Mouse (Mus musculus): ENCODE results near the gene Klf6. TPM values are rescaled to one million over a fixed set of nuclear protein-coding genes. Genes with fewer than 3 reads are reported as not detected.

Klf6 gene
- polyA plus RNA-seq, 1 experiment from 2014 or later: 50.3 TPM

DNA sequence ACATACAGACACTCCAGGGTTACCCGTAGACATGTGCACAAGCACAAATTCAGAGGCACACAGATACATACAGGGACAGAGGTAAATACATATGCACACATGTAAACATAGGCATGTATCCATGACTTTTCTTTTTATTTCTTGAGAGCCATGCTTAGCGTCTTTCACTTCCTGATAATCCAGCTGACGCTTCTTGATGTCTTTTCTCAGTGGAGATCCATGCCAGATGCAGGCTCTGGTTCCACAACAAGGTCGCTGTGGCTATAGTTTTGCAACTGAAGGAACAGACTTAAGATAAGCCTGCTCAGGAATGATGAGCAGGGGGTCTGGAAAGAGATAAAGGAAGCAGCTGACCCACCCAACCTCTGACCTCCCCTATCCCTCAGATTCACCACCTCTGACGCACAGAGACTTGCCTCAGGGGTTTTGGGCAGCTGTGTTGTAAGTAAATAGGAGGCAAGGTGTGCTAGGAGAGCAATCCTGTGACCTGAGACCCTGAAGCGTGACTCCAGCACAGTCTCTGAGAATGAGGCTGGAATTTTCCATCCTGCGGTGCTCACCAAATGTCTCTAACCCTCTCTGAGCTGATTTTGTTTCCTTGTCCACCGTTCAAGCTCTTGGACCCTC, 37.0 kb upstream of the Klf6 start:
- ATAC-seq (replicated peaks; ENCODE audit: low FRiP score, low read depth) (0 out of 2 replicates have a peak, but pooled peaks have one; percentile 40), DNase-seq (ENCODE audit: low spot score) (no peak)
- Histone ChIP-seq H3K4me1 (replicated peaks; ENCODE audit: insufficient read depth, low read length) (no peaks in the 10 kb centered on the region), H3K27me3 (ENCODE audit: insufficient read depth, low read length) (no peaks in the 10 kb centered on the region), H3K9ac (ENCODE audit: low read depth, low read length) (no peak overlapping the region), H3K27ac (no peak overlapping the region), H3K36me3 (ENCODE audit: insufficient read depth, low read length) (no peaks in the 10 kb centered on the region), H3K9me3 (replicated peaks; ENCODE audit: low read length) (no peaks in the 10 kb centered on the region), H3K4me2 (ENCODE audit: low read length) (no peak overlapping the region), H3K4me3 (replicated peaks; ENCODE audit: low read depth, low read length) (no peak overlapping the region)
- no peak for TF ChIP-seq CTCF (IDR thresholded peaks at IDR 0.05; ENCODE audit: low read depth)
- WGBS: 77% methylated on average over 8 of the region's 8 CpGs

GRCm38 (mm10) chr13:5826170-5826827, 35.0 kb upstream of the Klf6 start:
- no peaks in the 10 kb centered on the region for H3K36me3 ChIP-seq (ENCODE audit: insufficient read depth, low read length)
- DNase-seq (ENCODE audit: low spot score): no peak
- H3K4me3 ChIP-seq (replicated peaks; ENCODE audit: low read depth, low read length): no peak overlapping the region
- H3K9me3 ChIP-seq (replicated peaks; ENCODE audit: low read length): no peaks in the 10 kb centered on the region
- WGBS: 34% methylated on average over 9 of the region's 9 CpGs
- no peak overlapping the region for H3K9ac ChIP-seq (ENCODE audit: low read depth, low read length)
- no peaks in the 10 kb centered on the region for H3K4me1 ChIP-seq (replicated peaks; ENCODE audit: insufficient read depth, low read length)
- H3K4me2 ChIP-seq (ENCODE audit: low read length): no peak overlapping the region
- H3K27ac ChIP-seq: no peak overlapping the region
- no peak for TF ChIP-seq CTCF (IDR thresholded peaks at IDR 0.05; ENCODE audit: low read depth)
- no peaks in the 10 kb centered on the region for H3K27me3 ChIP-seq (ENCODE audit: insufficient read depth, low read length)
- ATAC-seq (replicated peaks; ENCODE audit: low FRiP score, low read depth): peak; percentile 36; the same call in 1 of the 2 replicates

GRCm38 (mm10) chr13:5831976-5832375, 29.3 kb upstream of the Klf6 start:
- Histone ChIP-seq H3K9ac (ENCODE audit: low read depth, low read length) (no peak overlapping the region), H3K36me3 (ENCODE audit: insufficient read depth, low read length) (no peaks in the 10 kb centered on the region), H3K4me1 (replicated peaks; ENCODE audit: insufficient read depth, low read length) (no peaks in the 10 kb centered on the region), H3K27me3 (ENCODE audit: insufficient read depth, low read length) (no peaks in the 10 kb centered on the region), H3K9me3 (replicated peaks; ENCODE audit: low read length) (no peaks in the 10 kb centered on the region), H3K4me2 (ENCODE audit: low read length) (no peak overlapping the region), H3K4me3 (replicated peaks; ENCODE audit: low read depth, low read length) (no peak overlapping the region), H3K27ac (no peak overlapping the region)
- TF ChIP-seq CTCF (IDR thresholded peaks at IDR 0.05; ENCODE audit: low read depth): no peak
- whole genome bisulfite sequencing: 21% methylated on average over 7 of the region's 7 CpGs
- DNase-seq (ENCODE audit: low spot score) (no peak), ATAC-seq (replicated peaks; ENCODE audit: low FRiP score, low read depth) (no peak)

- TF ChIP-seq CTCF (IDR thresholded peaks at IDR 0.05; ENCODE audit: low read depth): no peak
- peak; percentile 89 for ATAC-seq (replicated peaks; ENCODE audit: low FRiP score, low read depth)
- no peaks in the 10 kb centered on the region for H3K9me3 ChIP-seq (replicated peaks; ENCODE audit: low read length)
- H3K4me1 ChIP-seq (replicated peaks; ENCODE audit: insufficient read depth, low read length): no peaks in the 10 kb centered on the region
- no peak overlapping the region for H3K4me2 ChIP-seq (ENCODE audit: low read length)
- no peaks in the 10 kb centered on the region for H3K36me3 ChIP-seq (ENCODE audit: insufficient read depth, low read length)
- H3K27ac ChIP-seq: peak overlapping the region; percentile 25; the same call in 1 of the 2 replicates
- no peaks in the 10 kb centered on the region for H3K27me3 ChIP-seq (ENCODE audit: insufficient read depth, low read length)
- 74% methylated on average over 4 of the region's 4 CpGs for WGBS
- no peak overlapping the region for H3K4me3 ChIP-seq (replicated peaks; ENCODE audit: low read depth, low read length)
- DNase-seq (ENCODE audit: low spot score): peak; percentile 37
- no peak overlapping the region for H3K9ac ChIP-seq (ENCODE audit: low read depth, low read length)
These were observed 24.0 kb upstream of the Klf6 start for GRCm38 (mm10) chr13:5837174-5837777.

GRCm38 (mm10) chr13:5841418-5841817, 19.9 kb upstream of the Klf6 start:
- H3K27me3 ChIP-seq (ENCODE audit: insufficient read depth, low read length): no peaks in the 10 kb centered on the region
- H3K4me3 ChIP-seq (replicated peaks; ENCODE audit: low read depth, low read length): no peak overlapping the region
- H3K4me1 ChIP-seq (replicated peaks; ENCODE audit: insufficient read depth, low read length): peaks cover 5% of the 10 kb centered on the region; the same call in 1 of the 2 replicates
- no peak for TF ChIP-seq CTCF (IDR thresholded peaks at IDR 0.05; ENCODE audit: low read depth)
- no peaks in the 10 kb centered on the region for H3K9me3 ChIP-seq (replicated peaks; ENCODE audit: low read length)
- no peak overlapping the region for H3K27ac ChIP-seq
- H3K36me3 ChIP-seq (ENCODE audit: insufficient read depth, low read length): no peaks in the 10 kb centered on the region
- WGBS: 81% methylated on average over 6 of the region's 6 CpGs
- H3K4me2 ChIP-seq (ENCODE audit: low read length): no peak overlapping the region
- DNase-seq (ENCODE audit: low spot score) (no peak), ATAC-seq (replicated peaks; ENCODE audit: low FRiP score, low read depth) (no peak)
- H3K9ac ChIP-seq (ENCODE audit: low read depth, low read length): no peak overlapping the region

DNA sequence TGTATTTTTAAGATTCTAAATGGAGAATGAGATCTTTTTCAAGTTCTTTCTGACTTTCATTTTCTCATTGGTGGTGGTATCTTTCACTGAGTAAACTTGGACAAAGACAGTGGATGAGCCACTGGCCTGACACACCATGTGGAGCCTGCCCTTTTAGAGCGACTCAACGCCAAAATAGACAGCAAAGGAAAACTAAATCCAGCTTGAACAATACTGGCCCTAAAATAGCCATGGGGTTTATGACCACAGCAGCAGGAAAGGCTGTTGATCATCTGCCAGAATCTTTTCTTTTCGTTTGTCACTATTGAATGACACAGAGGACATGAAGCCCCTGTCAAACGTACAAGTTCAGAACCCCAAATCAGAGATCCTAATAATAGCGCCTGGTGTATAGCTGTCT, 18.4 kb upstream of the Klf6 start:
- H3K4me2 ChIP-seq (ENCODE audit: low read length): no peak overlapping the region
- no peak for ATAC-seq (replicated peaks; ENCODE audit: low FRiP score, low read depth)
- H3K4me1 ChIP-seq (replicated peaks; ENCODE audit: insufficient read depth, low read length): peaks cover 5% of the 10 kb centered on the region; the same call in 1 of the 2 replicates
- H3K4me3 ChIP-seq (replicated peaks; ENCODE audit: low read depth, low read length): no peak overlapping the region
- no peak for TF ChIP-seq CTCF (IDR thresholded peaks at IDR 0.05; ENCODE audit: low read depth)
- H3K27me3 ChIP-seq (ENCODE audit: insufficient read depth, low read length): no peaks in the 10 kb centered on the region
- no peak for DNase-seq (ENCODE audit: low spot score)
- H3K27ac ChIP-seq: no peak overlapping the region
- H3K36me3 ChIP-seq (ENCODE audit: insufficient read depth, low read length): no peaks in the 10 kb centered on the region
- H3K9me3 ChIP-seq (replicated peaks; ENCODE audit: low read length): no peaks in the 10 kb centered on the region
- WGBS: 63% methylated on average over 5 of the region's 5 CpGs
- H3K9ac ChIP-seq (ENCODE audit: low read depth, low read length): no peak overlapping the region

Data from kidney, postnatal 0 days (tissue).